ENCODE assay signal across 35 mouse cellular contexts in the genomic region with DNA sequence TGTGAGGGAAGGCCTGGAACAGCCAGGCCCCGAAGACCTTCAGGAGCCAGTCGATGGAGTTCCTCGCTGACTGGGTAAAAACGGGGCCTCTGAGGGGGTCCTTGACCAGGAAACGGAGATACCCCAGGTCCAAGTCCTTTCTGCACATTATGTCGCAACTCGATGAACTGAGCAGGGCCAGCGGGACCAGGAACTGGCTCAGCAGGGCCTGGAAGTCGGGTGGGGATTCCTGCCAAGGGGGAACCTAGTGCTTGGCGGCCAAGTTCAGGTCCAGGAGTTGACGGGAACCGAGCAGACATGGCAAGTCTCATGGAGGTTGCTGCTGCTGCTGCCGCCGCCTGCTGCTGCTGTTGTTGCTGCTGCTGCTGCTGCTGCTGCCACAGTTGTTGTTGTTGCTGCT. TPM values are rescaled to one million over a fixed set of nuclear protein-coding genes. Genes with fewer than 3 reads are reported as not detected.
DNase-seq lines count a peak whose midpoint lies in the region; ATAC-seq and TF ChIP-seq lines count a peak whose summit lies in the region.
"Had no signal": no experiment of that assay in that cellular context is flagged by ENCODE, and none has a peak within 500 bp of the region (broad histone marks: within the 10 kb centered on the region; RNA-seq: fewer than 3 reads in every experiment).

No protein-coding gene starts in this region.

- peaks cover 48% of the 10 kb centered on the region for H3K36me3 ChIP-seq in forebrain, embryonic 11.5 days (ENCODE audit: control insufficient read depth, insufficient read depth, low read length)
- H3K36me3 ChIP-seq in forebrain, postnatal 0 days (ENCODE audit: insufficient read depth): peaks cover 99% of the 10 kb centered on the region

- no peak for ATAC-seq in forebrain, embryonic 11.5 days (replicated peaks; ENCODE audit: low FRiP score)
- no peak for ATAC-seq in forebrain, postnatal 0 days
- ATAC-seq in frontal cortex, adult (ENCODE audit: low TSS enrichment): no peak
- ATAC-seq: forebrain, embryonic 15.5 days; midbrain, embryonic 13.5 days had no signal

- no peaks in the 10 kb centered on the region for H3K9me3 ChIP-seq in forebrain, embryonic 11.5 days (ENCODE audit: control insufficient read depth, low read length)
- H3K9me3 ChIP-seq in forebrain, postnatal 0 days (ENCODE audit: low read length): no peaks in the 10 kb centered on the region
- H3K9me3 ChIP-seq: embryonic facial prominence, embryonic 12.5 days; forebrain, embryonic 15.5 days; heart, embryonic 13.5 days; midbrain, embryonic 13.5 days; neural tube, embryonic 13.5 days had no signal

- no peak for TF ChIP-seq CTCF in forebrain, postnatal 0 days (IDR thresholded peaks at IDR 0.05; ENCODE audit: low read depth)

- H3K27me3 ChIP-seq in forebrain, embryonic 11.5 days (ENCODE audit: control insufficient read depth, insufficient read depth, low read length): no peaks in the 10 kb centered on the region
- H3K27me3 ChIP-seq in forebrain, postnatal 0 days (ENCODE audit: insufficient read depth, low read length): no peaks in the 10 kb centered on the region
- H3K27me3 ChIP-seq: embryonic facial prominence, embryonic 12.5 days; forebrain, embryonic 15.5 days; heart, embryonic 13.5 days; midbrain, embryonic 13.5 days; neural tube, embryonic 13.5 days had no signal

- H3K9ac ChIP-seq in forebrain, embryonic 11.5 days (ENCODE audit: low read length): no peak overlapping the region
- no peak overlapping the region for H3K9ac ChIP-seq in forebrain, postnatal 0 days
- H3K9ac ChIP-seq: embryonic facial prominence, embryonic 12.5 days; forebrain, embryonic 15.5 days; heart, embryonic 13.5 days; hindbrain, embryonic 14.5 days; liver, embryonic 14.5 days; midbrain, embryonic 13.5 days; neural tube, embryonic 13.5 days had no signal

- no peaks in the 10 kb centered on the region for H3K4me1 ChIP-seq in forebrain, embryonic 11.5 days (replicated peaks; ENCODE audit: control insufficient read depth, insufficient read depth, low read length)
- no peaks in the 10 kb centered on the region for H3K4me1 ChIP-seq in forebrain, postnatal 0 days (ENCODE audit: insufficient read depth)
- H3K4me1 ChIP-seq: embryonic facial prominence, embryonic 12.5 days; forebrain, embryonic 15.5 days; heart, embryonic 13.5 days; midbrain, embryonic 13.5 days; neural tube, embryonic 13.5 days had no signal

- peak; percentile 61 to 63 for DNase-seq in cerebellum, adult 18-20 months
- DNase-seq in cerebellum, postnatal 14 days: no peak
- DNase-seq in forebrain, embryonic 11.5 days (ENCODE audit: low spot score): peak; percentile 47
- DNase-seq in forebrain, postnatal 0 days: no peak
- peak; percentile 22 for DNase-seq in ovary, postnatal 36 days (ENCODE audit: low spot score)
- DNase-seq in ovary, adult 18-20 months (ENCODE audit: low spot score): no peak
- DNase-seq: B cell, adult 2 months; cerebellum, adult 11-12 months; embryo, embryonic 11 days; gastrocnemius, postnatal 25 days; heart, postnatal 10 days; kidney, adult 2 months; layer of hippocampus, adult 9-11 months; liver; lung, adult 2 months; lung, postnatal 10 days; retina, postnatal 1 day; right cerebral cortex, postnatal 14 days; thymus, postnatal 4 days had no signal

- H3K4me3 ChIP-seq in forebrain, embryonic 11.5 days (ENCODE audit: low read depth, low read length): no peak overlapping the region
- no peak overlapping the region for H3K4me3 ChIP-seq in forebrain, postnatal 0 days (ENCODE audit: low read depth, low read length)
- H3K4me3 ChIP-seq: embryonic facial prominence, embryonic 12.5 days; forebrain, embryonic 15.5 days; heart, adult 2 months; heart, embryonic 13.5 days; midbrain, embryonic 13.5 days; neural tube, embryonic 13.5 days had no signal

- no peak overlapping the region for H3K4me2 ChIP-seq in forebrain, embryonic 11.5 days (ENCODE audit: low read depth, low read length, severe bottlenecking)
- no peak overlapping the region for H3K4me2 ChIP-seq in forebrain, postnatal 0 days (ENCODE audit: low read depth)
- H3K4me2 ChIP-seq: embryonic facial prominence, embryonic 12.5 days; forebrain, embryonic 15.5 days; heart, embryonic 13.5 days; hindbrain, embryonic 14.5 days; midbrain, embryonic 13.5 days; neural tube, embryonic 13.5 days had no signal

- no peak overlapping the region for H3K27ac ChIP-seq in forebrain, embryonic 11.5 days (ENCODE audit: low read depth, low read length)
- no peak overlapping the region for H3K27ac ChIP-seq in forebrain, postnatal 0 days (ENCODE audit: low read depth, low read length)
- H3K27ac ChIP-seq: embryonic facial prominence, embryonic 12.5 days; forebrain, embryonic 15.5 days; heart, adult 2 months; heart, embryonic 13.5 days; hindbrain, embryonic 14.5 days; kidney, postnatal 0 days; liver, embryonic 14.5 days; macrophage; midbrain, embryonic 13.5 days; neural tube, embryonic 13.5 days had no signal

- 95% methylated on average over 14 of the region's 14 CpGs for WGBS in forebrain, embryonic 11.5 days
- WGBS in forebrain, postnatal 0 days: 90% methylated on average over 14 of the region's 14 CpGs

RNA-seq across cellular contexts. Expression of a gene that starts 19.3 kb away (rescaled TPM):
- 89.4 and 92.5 TPM in 2 replicates for polyA plus RNA-seq in forebrain, embryonic 11.5 days (2014; fragmentation: Nextera tagmentation; extraction: Ambion mirVana)
- 46.5 and 48.3 TPM in 2 replicates for total RNA-seq in forebrain, postnatal 0 days (2014; rRNA removed)
- polyA plus RNA-seq in forebrain, postnatal 0 days (2015; fragmentation: Nextera tagmentation; extraction: Ambion mirVana): 55.0 and 58.4 TPM in 2 replicates

RNA-seq across cellular contexts. Expression of a gene that starts 20.3 kb away (rescaled TPM):
- polyA plus RNA-seq in forebrain, embryonic 11.5 days (2014; fragmentation: Nextera tagmentation; extraction: Ambion mirVana): 20.1 and 20.6 TPM in 2 replicates
- 22.7 and 25.8 TPM in 2 replicates for total RNA-seq in forebrain, postnatal 0 days (2014; rRNA removed)
- 2.9 and 6.2 TPM in 2 replicates for polyA plus RNA-seq in forebrain, postnatal 0 days (2015; fragmentation: Nextera tagmentation; extraction: Ambion mirVana)

RNA-seq across cellular contexts. Expression of a gene that starts 41.4 kb away (rescaled TPM):
- polyA plus RNA-seq in forebrain, embryonic 11.5 days (2014; fragmentation: Nextera tagmentation; extraction: Ambion mirVana): not detected in 2 replicates
- total RNA-seq in forebrain, postnatal 0 days (2014; rRNA removed): 36.3 and 49.6 TPM in 2 replicates
- 2.2 TPM in 2 replicates for polyA plus RNA-seq in forebrain, postnatal 0 days (2015; fragmentation: Nextera tagmentation; extraction: Ambion mirVana)
- total RNA-seq: megakaryocyte-erythroid progenitor cell, adult 5-6 weeks had no signal
- polyA plus RNA-seq: limb, embryonic 11.5 days; macrophage; small intestine, adult 2 months; stomach, embryonic 14.5 days had no signal

RNA-seq across cellular contexts. Expression of a gene that starts 43.7 kb away (rescaled TPM):
- 12.5 and 14.1 TPM in 2 replicates for polyA plus RNA-seq in forebrain, embryonic 11.5 days (2014; fragmentation: Nextera tagmentation; extraction: Ambion mirVana)
- 16.5 and 20.7 TPM in 2 replicates for total RNA-seq in forebrain, postnatal 0 days (2014; rRNA removed)
- 34.1 and 37.5 TPM in 2 replicates for polyA plus RNA-seq in forebrain, postnatal 0 days (2015; fragmentation: Nextera tagmentation; extraction: Ambion mirVana)

RNA-seq across cellular contexts. Expression of a gene that starts 47.7 kb away (rescaled TPM):
- polyA plus RNA-seq in forebrain, embryonic 11.5 days (2014; fragmentation: Nextera tagmentation; extraction: Ambion mirVana): 0.28 and 0.29 TPM in 2 replicates
- 0.15 and 0.76 TPM in 2 replicates for total RNA-seq in forebrain, postnatal 0 days (2014; rRNA removed)
- 0.25 and 0.58 TPM in 2 replicates for polyA plus RNA-seq in forebrain, postnatal 0 days (2015; fragmentation: Nextera tagmentation; extraction: Ambion mirVana)
- total RNA-seq: hematopoietic stem cell, adult 5-6 weeks; megakaryocyte-erythroid progenitor cell, adult 5-6 weeks had no signal
- polyA plus RNA-seq: macrophage had no signal

Comparison
In these comparisons a context has a peak if more than half of its experiments do, and no peak if none do; other contexts are left out.
1. DNase-seq: peak in cerebellum, adult 18-20 months (2 of 2), forebrain, embryonic 11.5 days (single experiment) and ovary, postnatal 36 days (single experiment); none in cerebellum, postnatal 14 days (0 of 2), forebrain, postnatal 0 days (single experiment) and ovary, adult 18-20 months (single experiment).